Comparison of ENCODE assay signal across 35 mouse cellular contexts in the genomic region with DNA sequence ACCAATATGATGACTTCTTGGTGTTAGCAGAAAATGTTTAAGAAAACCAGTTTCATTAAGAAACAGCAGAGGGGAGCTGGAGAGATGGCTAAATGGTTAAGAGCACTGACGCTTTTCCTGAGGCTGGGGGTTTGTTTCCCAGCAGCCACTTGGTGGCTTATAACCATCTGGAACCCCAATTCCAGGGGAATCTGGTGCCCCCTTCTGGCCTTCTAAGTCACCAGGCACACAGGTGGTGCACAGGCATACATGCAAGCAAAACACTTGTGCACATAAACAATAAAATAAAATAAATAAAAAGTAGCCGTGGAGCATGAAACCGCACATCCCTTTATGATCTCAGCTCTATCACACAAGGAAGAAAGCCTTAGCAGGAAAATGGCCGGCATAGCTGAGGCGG. TPM values are rescaled to one million over a fixed set of nuclear protein-coding genes. Genes with fewer than 3 reads are reported as not detected.
DNase-seq lines count a peak whose midpoint lies in the region; ATAC-seq and TF ChIP-seq lines count a peak whose summit lies in the region.
"Had no signal": no experiment of that assay in that cellular context is flagged by ENCODE, and none has a peak within 500 bp of the region (broad histone marks: within the 10 kb centered on the region; RNA-seq: fewer than 3 reads in every experiment).

No protein-coding gene starts in this region.

- H3K9ac ChIP-seq in intestine, postnatal 0 days (ENCODE audit: low read depth, low read length): no peak overlapping the region
- H3K9ac ChIP-seq in intestine, embryonic 16.5 days (ENCODE audit: low read depth, low read length): no peak overlapping the region
- H3K9ac ChIP-seq: embryonic facial prominence, embryonic 15.5 days; forebrain, embryonic 12.5 days; heart, embryonic 12.5 days; intestine, embryonic 15.5 days; limb, embryonic 15.5 days; liver, embryonic 15.5 days; lung, embryonic 15.5 days; midbrain, embryonic 13.5 days had no signal

- H3K27me3 ChIP-seq in intestine, postnatal 0 days (replicated peaks; ENCODE audit: control insufficient read depth, insufficient read depth, low read length): peaks cover 22% of the 10 kb centered on the region
- H3K27me3 ChIP-seq in intestine, embryonic 16.5 days (replicated peaks; ENCODE audit: control insufficient read depth, insufficient read depth, low read length): peaks cover 13% of the 10 kb centered on the region

- no peaks in the 10 kb centered on the region; the same call in 1 of the 2 replicates for H3K4me1 ChIP-seq in intestine, postnatal 0 days (replicated peaks; ENCODE audit: control insufficient read depth, insufficient read depth, low read length)
- 0 out of 2 replicates have a peak, but pooled peaks cover 4% of the 10 kb centered on the region for H3K4me1 ChIP-seq in intestine, embryonic 16.5 days (ENCODE audit: control insufficient read depth, insufficient read depth, low read length)
- H3K4me1 ChIP-seq in lung, adult 2 months (ENCODE audit: control insufficient read depth, insufficient read depth, low read length): peaks cover 3% of the 10 kb centered on the region

- WGBS in intestine, postnatal 0 days: 69% methylated on average over 5 of the region's 5 CpGs
- 59% methylated on average over 5 of the region's 5 CpGs for WGBS in intestine, embryonic 16.5 days
- 73% methylated on average over 5 of the region's 5 CpGs for WGBS in lung, adult 2 months

- TF ChIP-seq CTCF in intestine, postnatal 0 days (IDR thresholded peaks at IDR 0.05; ENCODE audit: low read depth): peak; percentile 32; the same call in 1 of the 2 replicates
- TF ChIP-seq CTCF in lung, adult 2 months (IDR thresholded peaks at IDR 0.05; ENCODE audit: insufficient read depth, low read length): 0 out of 2 replicates have a peak, but pooled peaks have one; percentile 0

- no peak for DNase-seq in lung, adult 2 months
- DNase-seq in lung, postnatal 25 days (ENCODE audit: low spot score): no peak
- DNase-seq in ES-CJ7 (ENCODE audit: low read depth, low spot score) (peak; percentile 64), ZHBTc4 (ENCODE audit: low read depth, low spot score) (peak; percentile 46)
- DNase-seq in heart, postnatal 4 days: no peak
- DNase-seq: adrenal gland, adult 2 months; adrenal gland, postnatal 36 days; B cell, adult 2 months; cerebellum, adult 18-20 months; cerebellum, postnatal 10 days; gastrocnemius, postnatal 36 days; heart, adult 18-20 months; kidney, postnatal 25 days; right cerebral cortex, postnatal 25 days; spleen, adult 18-20 months; thymus, adult 18-20 months; thymus, postnatal 25 days had no signal

- no peaks in the 10 kb centered on the region for H3K9me3 ChIP-seq in intestine, postnatal 0 days (ENCODE audit: control insufficient read depth)
- H3K9me3 ChIP-seq in intestine, embryonic 16.5 days (ENCODE audit: control insufficient read depth, low read length): no peaks in the 10 kb centered on the region
- H3K9me3 ChIP-seq: embryonic facial prominence, embryonic 10.5 days; embryonic facial prominence, embryonic 15.5 days; forebrain, embryonic 12.5 days; heart, embryonic 12.5 days; hindbrain, embryonic 10.5 days; intestine, embryonic 15.5 days; limb, embryonic 10.5 days; limb, embryonic 15.5 days; liver, embryonic 15.5 days; lung, embryonic 15.5 days; midbrain, embryonic 13.5 days had no signal

- no peak for TF ChIP-seq POLR2A in lung, adult 2 months (IDR thresholded peaks at IDR 0.05; ENCODE audit: borderline replicate concordance, extremely low read depth, low read depth, low read length)

- H3K36me3 ChIP-seq in intestine, postnatal 0 days (ENCODE audit: control insufficient read depth, insufficient read depth): no peaks in the 10 kb centered on the region
- H3K36me3 ChIP-seq in intestine, embryonic 16.5 days (ENCODE audit: control insufficient read depth, insufficient read depth, low read length): no peaks in the 10 kb centered on the region
- H3K36me3 ChIP-seq: embryonic facial prominence, embryonic 10.5 days; embryonic facial prominence, embryonic 15.5 days; forebrain, embryonic 12.5 days; heart, embryonic 12.5 days; hindbrain, embryonic 10.5 days; intestine, embryonic 15.5 days; limb, embryonic 10.5 days; limb, embryonic 15.5 days; liver, embryonic 15.5 days; lung, embryonic 15.5 days; midbrain, embryonic 13.5 days had no signal

- no peak overlapping the region for H3K27ac ChIP-seq in intestine, postnatal 0 days (ENCODE audit: low read depth, low read length)
- H3K27ac ChIP-seq in intestine, embryonic 16.5 days (ENCODE audit: low read length): no peak overlapping the region
- H3K27ac ChIP-seq: embryonic facial prominence, embryonic 10.5 days; embryonic facial prominence, embryonic 15.5 days; forebrain, embryonic 12.5 days; hindbrain, embryonic 10.5 days; intestine, embryonic 15.5 days; limb, embryonic 10.5 days; limb, embryonic 15.5 days; liver, embryonic 15.5 days; lung, embryonic 15.5 days; macrophage; midbrain, embryonic 13.5 days had no signal

- ATAC-seq in intestine, postnatal 0 days: no peak
- ATAC-seq in intestine, embryonic 16.5 days: no peak
- ATAC-seq: activated CD4-positive, CD25-positive, alpha-beta regulatory T cell, adult 4 months; hindbrain, embryonic 16.5 days; intestine, embryonic 15.5 days; midbrain, embryonic 13.5 days had no signal

- H3K4me2 ChIP-seq in intestine, postnatal 0 days (replicated peaks; ENCODE audit: low read depth): no peak overlapping the region
- H3K4me2 ChIP-seq in intestine, embryonic 16.5 days (ENCODE audit: low read depth, low read length): no peak overlapping the region
- H3K4me2 ChIP-seq: embryonic facial prominence, embryonic 15.5 days; forebrain, embryonic 12.5 days; heart, embryonic 12.5 days; intestine, embryonic 15.5 days; limb, embryonic 15.5 days; liver, embryonic 15.5 days; lung, embryonic 15.5 days; midbrain, embryonic 13.5 days had no signal

- H3K4me3 ChIP-seq in intestine, postnatal 0 days (ENCODE audit: low read depth, low read length): no peak overlapping the region
- H3K4me3 ChIP-seq in intestine, embryonic 16.5 days (ENCODE audit: low read length): no peak overlapping the region
- no peak overlapping the region for H3K4me3 ChIP-seq in lung, adult 2 months (replicated peaks; ENCODE audit: extremely low read depth, low read depth, low read length)
- H3K4me3 ChIP-seq: embryonic facial prominence, embryonic 10.5 days; embryonic facial prominence, embryonic 15.5 days; forebrain, embryonic 12.5 days; heart, embryonic 12.5 days; hindbrain, embryonic 10.5 days; intestine, embryonic 15.5 days; limb, embryonic 10.5 days; limb, embryonic 15.5 days; liver, embryonic 15.5 days; lung, embryonic 15.5 days; midbrain, embryonic 13.5 days had no signal

RNA-seq across cellular contexts. Expression of gene Ablim2, which starts 3.6 kb away (rescaled TPM):
- 1.9 and 2.0 TPM in 2 replicates for polyA plus RNA-seq in intestine, postnatal 0 days (2015; fragmentation: Nextera tagmentation; extraction: Ambion mirVana)
- polyA plus RNA-seq in intestine, embryonic 16.5 days (2015; fragmentation: Nextera tagmentation; extraction: Ambion mirVana): 5.4 and 5.7 TPM in 2 replicates
- 12.9 and 16.9 TPM in 2 replicates for polyA plus RNA-seq in lung, adult 2 months (2012; rRNA removed)
- 10 to 100 TPM; 10.8 to 11.7 TPM for total RNA-seq in heart, postnatal 4 days (2021)
- total RNA-seq: neutrophil, adult 5-6 weeks had no signal

RNA-seq across cellular contexts. Expression of gene Sh3tc1, which starts 21.5 kb away (rescaled TPM):
- 18.3 and 18.7 TPM in 2 replicates for polyA plus RNA-seq in intestine, postnatal 0 days (2015; fragmentation: Nextera tagmentation; extraction: Ambion mirVana)
- polyA plus RNA-seq in intestine, embryonic 16.5 days (2015; fragmentation: Nextera tagmentation; extraction: Ambion mirVana): 18.4 and 20.5 TPM in 2 replicates
- polyA plus RNA-seq in lung, adult 2 months (2012; rRNA removed): 38.3 and 39.4 TPM in 2 replicates
- total RNA-seq in heart, postnatal 4 days (2021): 10 to 100 TPM; 12.9 to 16.2 TPM
- total RNA-seq: megakaryocyte-erythroid progenitor cell, adult 5-6 weeks had no signal

Comparison
In these comparisons a context has a peak if more than half of its experiments do, and no peak if none do; other contexts are left out.
1. DNase-seq: peak in ES-CJ7 (single experiment) and ZHBTc4 (single experiment); none in lung, adult 2 months (single experiment), lung, postnatal 25 days (single experiment) and heart, postnatal 4 days (single experiment).